Mouse (Mus musculus) embryonic stem cell, embryonic (primary cell): ENCODE measurements around the gene Gm20388.

Experiments used
- CTCF ChIA-PET, 4 experiments: fragments of 300-600 bp in 2 of 4; fragments of 350-600 bp in 2 of 4; sonication (Branson Sonifier 250); formaldehyde crosslinking; loops; one replicate each; lab custom pipeline; 2022; ENCODE audit warnings: inconsistent platforms in 2 of 4; lab: Charles Lee
- POLR2A ChIA-PET, 4 experiments: fragments of 300-600 bp in 2 of 4; fragments of 350-600 bp in 2 of 4; sonication (Branson Sonifier 250); formaldehyde crosslinking; loops; one replicate each; lab custom pipeline; 2022; ENCODE audit warnings: antibody characterized with exemption in 4 of 4, inconsistent platforms in 1 of 4; lab: Charles Lee

Gene Gm20388

DNA sequence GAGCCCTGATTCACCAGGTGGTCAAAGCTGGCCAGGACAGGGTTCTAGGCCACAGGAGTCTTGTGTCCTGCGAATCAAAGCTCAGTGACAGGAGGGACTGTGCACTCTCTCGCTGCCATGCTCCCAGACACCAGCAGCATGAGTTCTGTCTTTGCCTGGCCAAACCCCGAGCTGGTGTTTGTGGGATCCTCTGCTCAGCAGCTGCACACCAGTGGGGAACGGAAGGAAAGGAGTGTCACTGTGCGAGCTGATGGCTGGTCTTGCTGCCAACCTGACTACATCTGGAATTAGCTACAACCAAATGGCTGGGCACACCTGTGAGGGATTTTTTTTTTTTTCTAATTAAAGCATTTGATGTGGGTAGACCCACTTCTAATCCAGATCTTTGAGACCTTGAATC, 2560.1 kb downstream of the Gm20388 start:
- POLR2A ChIA-PET = interaction anchor here in 3 of 4 experiments (0.6 to 2.8 kb wide), 5 partner anchors 27 to 520 kb away, joined by 3 to 12 read pairs (median 3); partner anchors contain the start of gene Mvd (in 1 of the 3)
- CTCF ChIA-PET = no interaction called here

GRCm38 (mm10) chr8:122473911-122474421, 2563.3 kb downstream of the Gm20388 start:
- ChIA-PET CTCF (no interaction called here), POLR2A (interaction anchor here in 2 of 4 experiments (1.2 to 2.0 kb wide), 3 partner anchors 30 to 101 kb away, joined by 3 to 5 read pairs (median 5); partner anchors contain the start of gene Mvd (in 1 of the 2))

DNA sequence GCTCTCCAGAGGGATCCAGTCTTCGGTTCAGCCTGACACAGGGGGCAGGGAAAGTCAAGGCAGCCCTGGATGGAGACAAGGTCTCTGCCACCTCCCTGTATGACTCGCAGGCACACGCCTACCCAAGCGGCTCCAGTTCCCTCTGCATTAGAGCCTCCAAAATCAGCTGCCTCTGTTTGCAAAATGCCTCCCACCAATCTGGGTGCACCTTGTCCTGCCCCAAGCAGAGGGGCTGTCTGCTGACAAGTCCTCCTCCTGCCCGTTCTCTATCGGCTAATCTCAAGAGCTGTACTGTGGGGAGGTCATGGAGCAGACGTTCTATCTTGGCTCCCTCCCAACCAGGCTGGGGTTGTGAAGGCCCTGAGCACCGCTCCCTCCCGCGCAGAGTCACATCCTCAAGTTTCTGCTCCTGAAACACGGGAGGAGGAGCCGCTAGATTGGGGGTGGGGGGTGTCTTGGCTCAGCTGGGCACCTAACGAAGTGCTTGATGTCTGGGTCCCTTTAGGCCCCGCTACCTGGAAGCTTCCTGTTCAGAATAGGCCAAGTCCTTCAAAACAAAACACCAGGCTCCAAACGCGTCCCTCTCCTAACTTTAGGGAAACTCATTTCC, 2564.4 kb downstream of the Gm20388 start:
- CTCF ChIA-PET = interaction anchor here in 2 of 4 experiments (0.6 to 0.8 kb wide), 3 partner anchors 14 to 60 kb away, joined by 3 to 8 read pairs (median 3); partner anchors contain the start of gene Mvd (in 1 of the 2)
- POLR2A ChIA-PET = interaction anchor here (0.6 to 2.4 kb wide), 10 partner anchors 10 to 100 kb away, joined by 3 to 11 read pairs (median 4); partner anchors contain the start of genes Mvd (in 1 of the 4) and Snai3 (in 1 of the 4)

GRCm38 (mm10) chr8:122475580-122476320, 2565.1 kb downstream of the Gm20388 start, which contains the start of the genes Rnf166 and Ctu2:
TSS of gene Rnf166 (minus strand) at chr8:122476064.
TSS of gene Ctu2 (plus strand) at chr8:122476143.
- ChIA-PET POLR2A (interaction anchor here (0.6 to 2.4 kb wide), 12 partner anchors 11 to 99 kb away, joined by 3 to 11 read pairs (median 4); partner anchors contain the start of genes Mvd (in 1 of the 4) and Snai3 (in 1 of the 4)), CTCF (no interaction called here)

- ChIA-PET POLR2A (interaction anchor here in 2 of 4 experiments (1.1 to 2.2 kb wide), 10 partner anchors 13 to 92 kb away, joined by 3 to 6 read pairs (median 4); partner anchors contain the start of gene Cdt1 (in 1 of the 2)), CTCF (interaction anchor here in 2 of 4 experiments (1.0 to 1.5 kb wide), 2 partner anchors 16 to 46 kb away, joined by 3 to 4 read pairs; no protein-coding TSS in a partner anchor)
Measured at GRCm38 (mm10) chr8:122482448-122482847, 2571.8 kb downstream of the Gm20388 start.

- CTCF ChIA-PET = no interaction called here
- POLR2A ChIA-PET = interaction anchor here in 2 of 4 experiments (0.6 to 1.6 kb wide), 7 partner anchors 33 to 81 kb away, joined by 3 to 5 read pairs (median 4); partner anchors contain the start of gene Piezo1 (in 1 of the 2)
Measured at GRCm38 (mm10) chr8:122483877-122484276, 2573.2 kb downstream of the Gm20388 start.

- ChIA-PET POLR2A (interaction anchor here in 2 of 4 experiments (1.0 to 1.6 kb wide), 4 partner anchors 12 to 67 kb away, joined by 3 to 5 read pairs (median 4); partner anchors contain the start of gene Piezo1 (in 1 of the 2)), CTCF (no interaction called here)
Measured at GRCm38 (mm10) chr8:122484831-122485230, 2574.2 kb downstream of the Gm20388 start.

DNA sequence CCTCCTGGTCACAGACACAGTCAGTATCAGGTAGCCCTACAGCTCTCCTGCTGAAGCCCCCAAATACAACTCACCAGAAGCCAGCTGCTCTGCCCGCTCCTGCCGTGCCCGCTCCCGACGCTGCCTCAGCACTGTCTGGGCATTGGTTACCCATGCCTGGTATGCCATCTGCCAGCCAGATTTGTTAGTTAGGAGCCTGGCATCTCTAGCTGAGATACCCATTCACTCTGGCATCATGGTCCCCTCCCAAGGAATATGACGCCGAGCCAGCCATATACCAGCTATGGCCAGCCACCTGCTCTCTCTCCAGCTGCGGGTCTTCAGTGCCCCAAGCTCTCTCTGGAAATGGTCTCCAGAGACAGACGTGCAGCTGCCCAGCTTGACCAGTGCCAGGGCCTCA, 2577.7 kb downstream of the Gm20388 start:
- ChIA-PET POLR2A (interaction anchor here in 2 of 4 experiments (0.8 to 2.1 kb wide), 7 partner anchors 9 to 86 kb away, joined by 3 to 7 read pairs (median 3); partner anchors contain the start of gene Cdt1 (in 1 of the 2)), CTCF (interaction anchor here (0.5 to 1.9 kb wide), 6 partner anchors 9 to 599 kb away, joined by 3 to 14 read pairs (median 4); no protein-coding TSS in a partner anchor)

DNA sequence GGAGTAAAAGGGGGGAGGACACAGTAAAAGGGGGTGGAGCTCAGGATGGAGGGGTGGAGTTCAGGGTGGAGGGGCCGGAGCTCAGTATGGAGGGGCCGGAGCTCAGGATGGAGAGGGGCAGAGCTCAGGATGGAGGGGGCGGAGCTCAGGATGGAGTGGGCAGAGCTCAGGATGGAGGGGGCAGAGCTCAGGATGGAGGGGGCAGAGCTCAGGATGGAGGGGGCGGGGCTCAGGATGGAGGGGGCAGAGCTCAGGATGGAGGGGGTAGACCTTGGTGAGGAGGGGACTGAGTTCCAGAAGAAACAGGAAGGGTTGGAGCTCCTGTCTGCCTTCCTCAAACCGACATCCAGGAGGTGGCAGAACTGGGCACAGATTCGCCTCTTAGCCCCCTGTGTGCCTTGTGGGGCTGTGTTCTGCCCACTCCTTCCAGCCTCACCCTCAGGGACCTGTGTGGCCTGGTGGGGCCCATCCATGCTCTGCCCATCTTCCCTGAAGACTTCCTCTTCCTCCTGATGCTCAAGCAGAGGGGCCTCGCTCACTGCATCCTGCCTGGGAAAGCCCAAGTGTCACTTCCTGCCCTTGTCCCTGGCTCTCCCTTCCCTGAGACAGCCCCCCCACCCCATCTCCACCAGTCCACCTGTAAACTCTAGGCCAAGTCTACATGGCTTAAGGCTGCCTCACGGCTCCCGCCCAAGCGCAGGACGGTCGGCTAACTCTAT, 2586.5 kb downstream of the Gm20388 start:
- ChIA-PET CTCF (interaction anchor here (0.5 to 2.7 kb wide), 28 partner anchors 9 to 1898 kb away, joined by 3 to 14 read pairs (median 3); partner anchors contain the start of gene Piezo1 (in 2 of the 4)), POLR2A (interaction anchor here (0.6 to 4.4 kb wide), 23 partner anchors 10 to 629 kb away, joined by 3 to 28 read pairs (median 4); partner anchors contain the start of genes Piezo1 (in 2 of the 4) and Cdt1 (in 1 of the 4))

GRCm38 (mm10) chr8:122497912-122498311, 2587.3 kb downstream of the Gm20388 start:
- ChIA-PET POLR2A (interaction anchor here (0.9 to 4.4 kb wide), 14 partner anchors 9 to 77 kb away, joined by 3 to 28 read pairs (median 4); partner anchors contain the start of gene Piezo1 (in 3 of the 4)), CTCF (interaction anchor here (0.6 to 2.7 kb wide), 23 partner anchors 10 to 654 kb away, joined by 3 to 14 read pairs (median 4); partner anchors contain the start of gene Piezo1 (in 2 of the 4))

GRCm38 (mm10) chr8:122500856-122501255, 2590.2 kb downstream of the Gm20388 start:
- CTCF ChIA-PET = interaction anchor here in 2 of 4 experiments (0.9 to 5.5 kb wide), 5 partner anchors 10 to 58 kb away, joined by 3 to 35 read pairs (median 3); partner anchors contain the start of genes Piezo1 (in 2 of the 2) and Mvd (in 1 of the 2)
- POLR2A ChIA-PET = interaction anchor here in 2 of 4 experiments (0.9 to 4.2 kb wide), 9 partner anchors 10 to 110 kb away, joined by 3 to 59 read pairs (median 5); partner anchors contain the start of genes Cdt1 (in 2 of the 2), Galns (in 1 of the 2) and Piezo1 (in 1 of the 2)

GRCm38 (mm10) chr8:122511552-122511951, 2600.9 kb downstream of the Gm20388 start:
- ChIA-PET CTCF (interaction anchor here in 3 of 4 experiments (0.9 to 1.6 kb wide), 11 partner anchors 9 to 57 kb away, joined by 3 to 6 read pairs (median 3); partner anchors contain the start of gene Cdt1 (in 1 of the 3)), POLR2A (interaction anchor here in 3 of 4 experiments (0.6 to 7.6 kb wide), 17 partner anchors 12 to 636 kb away, joined by 3 to 98 read pairs (median 5); partner anchors contain the start of gene Piezo1 (in 1 of the 3))

DNA sequence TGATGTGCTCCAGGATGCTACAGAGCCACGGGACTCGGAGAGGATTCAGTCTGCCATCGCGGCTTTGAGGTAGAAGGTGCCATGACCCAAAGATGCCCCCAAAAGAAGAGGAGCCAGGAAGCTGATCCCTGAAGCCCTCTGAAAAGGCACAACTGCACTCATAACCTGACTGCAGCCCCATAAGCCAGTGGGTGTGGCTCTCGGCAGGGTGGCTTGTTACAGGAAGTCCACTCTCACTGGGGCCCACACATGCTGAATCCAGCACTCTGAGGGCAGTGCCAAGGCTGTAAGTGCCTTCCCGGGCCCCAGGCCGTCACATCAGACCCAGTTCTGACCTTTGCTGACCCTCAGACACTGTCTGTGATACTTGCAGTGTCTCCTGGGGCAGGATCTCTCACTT, 2601.8 kb downstream of the Gm20388 start:
- ChIA-PET CTCF (interaction anchor here in 1 of 4 experiments (1.0 kb wide), 1 partner anchor 11 kb away, joined by 3 read pairs; no protein-coding TSS in a partner anchor), POLR2A (interaction anchor here in 2 of 4 experiments (0.6 to 7.6 kb wide), 5 partner anchors 11 to 636 kb away, joined by 3 to 98 read pairs (median 11); partner anchors contain the start of gene Piezo1 (in 1 of the 2))

- CTCF ChIA-PET = interaction anchor here in 1 of 4 experiments (0.8 kb wide), 1 partner anchor 11 kb away, joined by 3 read pairs; no protein-coding TSS in a partner anchor
- POLR2A ChIA-PET = interaction anchor here in 3 of 4 experiments (0.6 to 7.6 kb wide), 12 partner anchors 7 to 1192 kb away, joined by 3 to 98 read pairs (median 3); partner anchors contain the start of gene Cdt1 (in 1 of the 3)
Measured at GRCm38 (mm10) chr8:122515699-122516098, 2605.1 kb downstream of the Gm20388 start.

DNA sequence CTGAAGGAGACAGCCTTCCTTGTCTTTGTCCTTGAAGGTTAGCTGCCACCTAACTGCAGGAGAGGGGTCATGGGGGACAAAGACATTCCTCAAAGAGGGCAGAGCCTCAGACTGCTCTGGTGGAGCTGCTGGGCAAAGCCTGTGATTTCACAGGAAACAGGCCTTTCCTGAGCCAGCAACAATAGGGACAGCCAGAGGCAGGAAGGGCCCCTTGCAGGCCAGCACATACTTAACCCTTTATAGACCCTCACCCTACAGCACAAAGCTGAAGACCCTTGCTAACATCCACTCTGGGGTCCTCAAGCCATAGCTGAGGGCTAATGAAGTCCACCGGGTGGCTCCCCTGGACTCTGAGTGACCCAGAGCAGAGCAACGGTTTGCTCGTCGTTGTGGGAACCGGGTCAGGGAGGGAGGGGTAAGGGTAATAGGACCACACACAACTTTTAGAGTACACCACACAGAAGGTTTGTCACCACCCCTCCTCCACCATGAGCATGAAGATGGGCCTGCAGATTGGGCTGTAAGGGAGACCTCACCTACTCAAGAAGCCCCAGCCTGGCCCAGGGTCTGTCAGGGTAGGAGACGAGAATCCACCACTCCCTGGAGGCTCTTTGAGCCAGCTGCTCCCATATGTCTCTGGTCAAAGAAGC, 2607.0 kb downstream of the Gm20388 start:
- POLR2A ChIA-PET = interaction anchor here in 2 of 4 experiments (0.8 to 2.5 kb wide), 11 partner anchors 8 to 94 kb away, joined by 3 to 6 read pairs (median 4); partner anchors contain the start of genes Cdt1 (in 2 of the 2), Galns (in 1 of the 2) and Trappc2l (in 1 of the 2)
- CTCF ChIA-PET = interaction anchor here in 1 of 4 experiments (0.6 to 1.1 kb wide), 3 partner anchors 16 to 81 kb away, joined by 3 to 4 read pairs (median 3); no protein-coding TSS in a partner anchor
